Mouse (Mus musculus): Measurements from ENCODE around the gene Hk1.

- no peak for TF ChIP-seq POLR2A (IDR thresholded peaks at IDR 0.05; ENCODE audit: borderline replicate concordance, low read depth, low read length)
- no peak for TF ChIP-seq CTCF (IDR thresholded peaks at IDR 0.05; ENCODE audit: low read depth, low read length)
Measured at GRCm38 (mm10) chr10:62413606-62413982, 33.9 kb upstream of the Hk1 start.

Measured in bone marrow macrophage, adult 2 months (primary cell).